Mouse (Mus musculus) brown adipose tissue, adult 24 weeks (tissue): ENCODE data around the gene Gm29797. TPM values are rescaled to one million over a fixed set of nuclear protein-coding genes. Genes with fewer than 3 reads are reported as not detected.

Experiments used
- H3K27ac ChIP-seq: fragments of 200-500 bp; replicated peaks from 2 replicates; pipeline ENCODE4 v1.5.1; 2012; ENCODE audit warnings: low read depth, mild to moderate bottlenecking, low read length
- H3K4me1 ChIP-seq: fragments of 200-500 bp; 2 replicates; pipeline ENCODE4 v1.6.1; 2012; ENCODE audit warnings: low read length, mixed read lengths; ENCODE audit not compliant: control insufficient read depth, insufficient read depth, insufficient read length
- H3K4me3 ChIP-seq: fragments of 200-500 bp; 2 replicates; pipeline ENCODE4 v1.5.1; 2012; ENCODE audit warnings: low read depth, mild to moderate bottlenecking, low read length, moderate library complexity; ENCODE audit not compliant: insufficient read depth
- polyA plus RNA-seq: library from polyadenylated mRNA; stranded (reverse); fragments of >200 nt; gene quantifications from 2 replicates; pipeline ENCODE4 v1.2.4, GENCODE M21; 2012; ENCODE audit not compliant: missing spikeins, insufficient read depth, insufficient read length

Gene Gm29797
- polyA plus RNA-seq, 1 experiment = not detected

- Histone ChIP-seq H3K27ac (peak within 1 kb of the TSS; percentile 68), H3K4me3 (peak within 1 kb of the TSS; percentile 80), H3K4me1 (peaks cover 14% of the 10 kb centered on the region)
Observed at GRCm38 (mm10) chr2:181679951-181680715, 23.3 kb downstream of the Gm29797 start, which contains the start of gene Tcea2. Tcea2 (plus strand) TSS chr2:181680310.

GRCm38 (mm10) chr2:181680716-181681117, 23.9 kb downstream of the Gm29797 start:
- peaks cover 14% of the 10 kb centered on the region for H3K4me1 ChIP-seq
- peak overlapping the region; percentile 80 for H3K4me3 ChIP-seq
- H3K27ac ChIP-seq = no peak overlapping the region

- Histone ChIP-seq H3K27ac (no peak overlapping the region), H3K4me3 (no peak overlapping the region), H3K4me1 (peaks cover 11% of the 10 kb centered on the region)
Observed at GRCm38 (mm10) chr2:181681978-181682377, 25.1 kb downstream of the Gm29797 start.

GRCm38 (mm10) chr2:181683381-181683780, 26.5 kb downstream of the Gm29797 start:
- no peak overlapping the region for H3K27ac ChIP-seq
- H3K4me1 ChIP-seq = peaks cover 7% of the 10 kb centered on the region; the same call in 1 of the 2 replicates
- H3K4me3 ChIP-seq = no peak overlapping the region

- H3K27ac ChIP-seq = no peak overlapping the region
- H3K4me1 ChIP-seq = peaks cover 5% of the 10 kb centered on the region; the same call in 1 of the 2 replicates
- H3K4me3 ChIP-seq = no peak overlapping the region
Observed at GRCm38 (mm10) chr2:181684713-181685112, 27.9 kb downstream of the Gm29797 start.

- peaks cover 3% of the 10 kb centered on the region; the same call in 1 of the 2 replicates for H3K4me1 ChIP-seq
- no peak overlapping the region for H3K27ac ChIP-seq
- H3K4me3 ChIP-seq = no peak overlapping the region
Observed at GRCm38 (mm10) chr2:181685686-181686085, 28.9 kb downstream of the Gm29797 start.

- Histone ChIP-seq H3K27ac (no peak overlapping the region), H3K4me3 (no peak overlapping the region), H3K4me1 (no peaks in the 10 kb centered on the region)
Observed at GRCm38 (mm10) chr2:181687586-181687985, 30.8 kb downstream of the Gm29797 start.

GRCm38 (mm10) chr2:181689466-181690160, 32.8 kb downstream of the Gm29797 start:
- H3K4me3 ChIP-seq = no peak overlapping the region
- no peak overlapping the region for H3K27ac ChIP-seq
- peaks cover 4% of the 10 kb centered on the region for H3K4me1 ChIP-seq

GRCm38 (mm10) chr2:181691083-181691482, 34.2 kb downstream of the Gm29797 start:
- Histone ChIP-seq H3K4me3 (no peak overlapping the region), H3K4me1 (peaks cover 4% of the 10 kb centered on the region), H3K27ac (no peak overlapping the region)

- Histone ChIP-seq H3K4me1 (peaks cover 4% of the 10 kb centered on the region), H3K27ac (no peak overlapping the region), H3K4me3 (no peak overlapping the region)
Observed at GRCm38 (mm10) chr2:181691571-181691970, 34.7 kb downstream of the Gm29797 start.

- no peak overlapping the region for H3K27ac ChIP-seq
- peaks cover 4% of the 10 kb centered on the region for H3K4me1 ChIP-seq
- H3K4me3 ChIP-seq = peak overlapping the region; percentile 90
Observed at GRCm38 (mm10) chr2:181692304-181692703, 35.5 kb downstream of the Gm29797 start.

GRCm38 (mm10) chr2:181693339-181694280, 36.8 kb downstream of the Gm29797 start, which contains the start of gene Rgs19:
Rgs19 (minus strand) TSS chr2:181693977.
- Histone ChIP-seq H3K4me1 (peaks cover 4% of the 10 kb centered on the region), H3K27ac (peak within 1 kb of the TSS; percentile 73), H3K4me3 (peak within 1 kb of the TSS; percentile 90)

- Histone ChIP-seq H3K27ac (no peak overlapping the region), H3K4me3 (no peak overlapping the region), H3K4me1 (peaks cover 4% of the 10 kb centered on the region)
Observed at GRCm38 (mm10) chr2:181694581-181694980, 37.7 kb downstream of the Gm29797 start.

- H3K4me1 ChIP-seq = peaks cover 4% of the 10 kb centered on the region
- H3K27ac ChIP-seq = no peak overlapping the region
- no peak overlapping the region for H3K4me3 ChIP-seq
Observed at GRCm38 (mm10) chr2:181695776-181696175, 38.9 kb downstream of the Gm29797 start.
